Mouse (Mus musculus): ENCODE measurements around the gene Xrcc1.

The Xrcc1 gene

DNA sequence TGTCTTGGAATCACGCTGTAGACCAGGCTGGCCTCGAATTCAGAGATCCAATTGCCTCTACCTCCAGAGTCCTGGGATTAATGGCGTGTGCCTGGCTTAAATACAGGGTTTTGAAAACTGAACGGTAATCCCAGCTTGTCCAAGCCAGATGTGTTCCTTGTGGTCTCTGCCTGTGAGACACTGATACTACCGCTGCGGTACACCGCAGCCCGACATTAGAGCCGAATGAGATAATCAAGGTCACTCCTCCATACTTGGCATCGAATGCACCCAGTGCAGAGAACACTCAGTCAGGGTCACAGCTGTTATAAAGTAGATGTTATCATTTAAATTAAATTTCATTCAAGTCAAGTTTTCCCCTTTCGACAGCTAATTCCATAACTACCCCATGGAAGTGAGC lies 17.2 kb upstream of the Xrcc1 start:
- no peak for DNase-seq (ENCODE audit: low read depth, low spot score)

- DNase-seq (ENCODE audit: low read depth, low spot score) = no peak
Observed at GRCm38 (mm10) chr7:24529580-24529979, 16.5 kb upstream of the Xrcc1 start.

- DNase-seq (ENCODE audit: low read depth, low spot score) = peak; percentile 100
Observed at GRCm38 (mm10) chr7:24530062-24530931, 15.8 kb upstream of the Xrcc1 start, which contains the start of gene Irgq. Gene Irgq (plus strand): TSS chr7:24530689.

DNA sequence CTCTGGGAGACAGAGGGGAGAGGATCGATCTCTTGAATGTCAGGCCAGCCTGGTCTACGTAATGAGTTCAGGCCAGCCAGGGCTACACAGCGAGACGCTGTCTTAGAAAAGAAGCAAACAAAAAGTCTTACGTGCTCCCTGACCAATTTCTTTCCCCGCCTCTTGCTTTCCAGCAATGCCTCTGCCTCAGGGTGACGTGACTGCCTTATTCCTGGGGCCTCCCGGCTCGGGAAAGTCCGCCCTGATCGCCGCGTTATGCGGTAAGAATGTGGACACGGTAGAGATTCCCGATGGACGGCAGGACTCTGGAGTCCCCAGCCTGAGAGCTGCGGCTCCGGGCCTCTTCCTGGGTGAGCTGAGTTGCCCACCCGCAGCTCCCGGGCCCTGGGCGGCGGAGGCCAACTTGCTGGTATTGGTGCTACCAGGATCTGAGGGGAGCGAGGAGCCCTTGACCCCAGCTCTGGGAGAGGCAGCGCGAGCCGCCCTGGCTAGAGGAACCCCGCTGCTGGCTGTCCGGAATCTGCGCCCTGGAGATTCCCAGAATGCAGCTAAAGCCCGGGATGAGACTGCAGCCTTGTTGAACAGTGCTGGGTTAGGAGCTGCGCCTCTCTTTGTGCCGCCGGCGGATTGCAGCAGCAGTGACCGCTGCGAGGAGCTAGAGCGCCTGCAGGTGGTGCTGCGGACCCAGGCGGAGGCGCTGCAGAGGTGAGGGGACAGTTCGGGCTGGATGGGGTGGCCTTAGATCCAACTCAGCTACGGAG lies 14.7 kb upstream of the Xrcc1 start:
- DNase-seq (ENCODE audit: low read depth, low spot score) = peak; percentile 69

DNA sequence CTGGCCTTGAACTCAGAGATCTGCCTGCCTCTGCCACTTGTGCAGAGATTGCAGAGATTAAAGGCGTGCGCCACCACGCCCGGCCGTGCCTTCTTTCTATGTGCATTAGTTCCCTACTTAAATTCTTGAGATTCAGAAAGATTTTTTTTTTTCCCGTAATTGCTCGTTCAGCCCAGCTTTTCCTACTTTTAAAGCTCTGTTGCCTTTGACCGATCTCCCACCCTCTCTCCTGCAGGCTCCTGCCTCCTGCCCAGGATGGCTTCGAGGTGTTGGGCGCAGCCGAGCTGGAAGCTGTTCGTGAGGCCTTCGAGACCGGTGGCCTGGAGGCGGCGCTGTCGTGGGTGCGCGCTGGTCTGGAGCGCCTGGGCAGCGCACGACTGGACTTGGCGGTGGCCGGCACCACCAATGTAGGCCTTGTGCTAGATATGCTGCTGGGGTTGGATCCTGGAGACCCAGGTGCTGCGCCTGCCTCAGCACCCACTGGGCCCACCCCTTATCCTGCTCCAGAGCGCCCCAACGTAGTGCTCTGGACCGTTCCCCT lies 13.0 kb upstream of the Xrcc1 start:
- peak; percentile 41 for DNase-seq (ENCODE audit: low read depth, low spot score)

- DNase-seq (ENCODE audit: low read depth, low spot score) = no peak
Observed at GRCm38 (mm10) chr7:24533806-24534205, 12.3 kb upstream of the Xrcc1 start.

DNA sequence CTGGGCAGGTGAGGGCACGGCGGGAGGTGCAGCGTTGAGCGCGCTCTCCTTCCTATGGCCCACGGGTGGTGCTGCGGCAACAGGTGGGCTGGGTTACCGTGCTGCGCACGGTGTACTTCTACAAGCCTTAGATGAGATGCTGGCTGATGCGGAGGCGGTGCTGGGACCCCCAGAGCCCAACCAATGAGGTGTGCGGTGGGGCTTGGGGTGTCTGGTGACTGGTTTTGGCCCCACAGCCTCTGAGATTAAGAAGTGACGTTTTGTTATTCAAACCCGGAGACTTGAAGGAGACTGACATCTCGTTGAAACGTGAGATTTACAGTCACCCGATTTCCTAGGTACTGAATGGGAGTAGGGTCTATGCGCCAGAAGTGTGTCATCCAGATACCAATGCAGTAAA lies 11.8 kb upstream of the Xrcc1 start:
- peak; percentile 79 for DNase-seq (ENCODE audit: low read depth, low spot score)

DNA sequence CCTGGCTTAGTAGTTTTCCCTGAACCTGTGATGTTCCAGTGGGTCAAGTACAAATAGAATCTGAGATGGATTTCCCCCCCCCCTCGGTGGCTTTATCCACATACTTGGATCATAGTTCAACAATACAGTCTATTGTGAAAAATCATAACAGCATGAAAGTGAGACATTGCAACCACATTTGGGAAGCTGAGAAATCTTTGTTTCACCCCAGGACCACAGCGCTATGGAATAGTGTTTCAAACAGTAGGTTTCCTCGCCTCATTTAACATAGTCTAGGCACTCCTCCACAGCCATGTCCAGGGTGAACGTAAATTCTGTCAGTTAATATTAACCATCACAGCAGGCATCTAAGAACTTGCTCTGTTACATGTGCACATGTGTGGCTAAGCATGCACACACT lies 9.0 kb upstream of the Xrcc1 start:
- no peak for DNase-seq (ENCODE audit: low read depth, low spot score)

- DNase-seq (ENCODE audit: low read depth, low spot score) = no peak
Observed at GRCm38 (mm10) chr7:24537591-24537990, 8.5 kb upstream of the Xrcc1 start.

DNA sequence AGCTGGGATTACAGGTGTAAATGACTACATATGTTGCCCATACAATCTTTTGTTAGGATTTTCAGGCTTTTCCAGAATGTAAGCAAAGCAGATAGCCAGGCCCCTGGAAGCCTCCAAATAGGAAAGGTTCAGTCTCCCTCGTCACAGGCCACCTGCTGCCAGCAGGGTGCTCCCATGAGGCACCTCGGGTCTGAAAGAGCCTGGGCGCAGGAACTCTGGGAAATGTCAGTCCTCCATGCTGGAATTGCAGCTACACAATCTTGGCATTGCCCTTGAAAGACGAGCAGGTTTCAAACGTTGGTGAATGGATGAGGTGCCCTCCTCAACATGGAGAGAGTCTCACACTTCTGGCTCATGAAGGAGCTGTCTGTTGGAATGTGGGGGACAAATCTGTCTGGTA lies 7.9 kb upstream of the Xrcc1 start:
- DNase-seq (ENCODE audit: low read depth, low spot score) = no peak

- DNase-seq (ENCODE audit: low read depth, low spot score) = peak; percentile 65
Observed at GRCm38 (mm10) chr7:24538701-24539100, 7.4 kb upstream of the Xrcc1 start.

DNA sequence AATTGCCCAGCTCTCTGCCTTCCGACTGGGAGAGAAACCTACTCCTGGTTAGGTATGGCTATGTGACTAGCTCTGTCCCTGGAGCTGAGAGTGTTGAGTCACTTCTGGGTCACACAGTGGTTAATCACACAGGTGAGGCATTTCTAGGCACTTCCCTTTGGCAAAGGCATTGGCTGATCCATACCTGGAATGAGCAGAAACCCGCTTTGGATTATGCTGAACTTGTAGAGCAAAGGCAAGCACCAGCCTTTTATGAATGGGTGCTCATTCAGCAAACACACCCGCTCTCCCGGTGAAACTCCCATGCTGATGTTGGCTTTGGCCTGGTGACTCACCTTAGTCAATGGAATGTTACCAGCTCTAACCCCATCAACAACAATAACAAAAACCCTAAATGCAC lies 6.4 kb upstream of the Xrcc1 start:
- DNase-seq (ENCODE audit: low read depth, low spot score) = no peak

DNA sequence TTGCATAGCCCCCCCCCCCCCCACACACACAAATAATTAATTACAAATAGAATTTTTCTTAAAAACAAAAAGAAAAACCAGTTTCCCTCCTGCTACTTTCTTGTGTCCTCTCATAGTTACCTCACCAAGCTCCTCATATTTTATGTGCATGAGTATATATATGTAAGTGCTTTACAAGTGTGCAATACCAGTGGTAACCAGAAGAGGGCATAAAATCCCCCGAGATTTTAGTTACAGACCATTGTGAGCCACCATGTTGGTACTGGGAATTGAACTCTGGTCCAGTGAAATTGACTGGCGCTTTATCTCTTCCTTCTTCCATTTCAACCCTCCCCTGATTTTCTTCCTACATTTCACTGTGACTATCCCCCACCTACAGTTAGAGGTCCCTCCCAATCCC lies 1.6 kb upstream of the Xrcc1 start:
- DNase-seq (ENCODE audit: low read depth, low spot score) = peak; percentile 83

- DNase-seq (ENCODE audit: low read depth, low spot score) = peak; percentile 99
Observed at GRCm38 (mm10) chr7:24546634-24547389, 723 bp downstream of the Xrcc1 start.

GRCm38 (mm10) chr7:24547534-24548036 lies 1.5 kb downstream of the Xrcc1 start:
- no peak for DNase-seq (ENCODE audit: low read depth, low spot score)

DNA sequence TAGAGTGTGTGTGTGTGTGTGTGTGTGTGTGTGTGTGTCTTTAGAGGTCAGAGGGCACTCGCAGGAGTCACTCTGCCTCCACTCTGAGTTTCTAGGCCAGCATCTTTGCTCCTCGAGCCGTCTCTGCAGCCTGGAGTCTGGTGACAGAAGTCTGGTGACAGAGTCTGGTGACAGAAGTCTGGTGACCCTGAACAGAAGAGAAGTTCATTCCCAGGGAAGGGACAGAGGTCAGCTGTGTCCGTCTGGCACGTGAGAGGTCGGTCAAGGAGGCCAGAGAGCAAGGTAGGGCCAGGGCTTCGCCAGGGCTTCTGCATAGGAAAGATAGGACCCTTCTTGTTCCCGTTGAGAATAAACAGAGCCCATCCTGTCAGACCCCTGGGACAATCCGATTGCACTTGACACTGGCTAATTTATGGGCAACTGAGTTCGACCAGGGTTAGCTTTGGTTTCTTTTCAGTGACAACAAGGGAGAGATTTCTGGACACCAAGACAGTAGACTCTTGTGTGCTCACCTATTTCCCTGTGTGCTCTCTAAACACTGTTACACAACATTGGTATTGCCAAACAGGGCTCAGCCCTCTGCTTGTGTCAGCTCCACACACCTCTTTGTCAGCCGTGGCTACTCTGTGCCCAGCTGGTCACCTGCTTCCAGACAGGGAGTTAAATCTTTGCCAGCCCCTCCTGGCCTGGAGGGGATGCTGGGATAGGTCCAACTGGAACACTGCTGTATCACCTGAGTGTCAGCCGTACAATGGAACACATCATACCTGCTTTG lies 6.1 kb downstream of the Xrcc1 start:
- no peak for DNase-seq (ENCODE audit: low read depth, low spot score)

GRCm38 (mm10) chr7:24555786-24556185 lies 9.7 kb downstream of the Xrcc1 start:
- DNase-seq (ENCODE audit: low read depth, low spot score) = no peak

DNA sequence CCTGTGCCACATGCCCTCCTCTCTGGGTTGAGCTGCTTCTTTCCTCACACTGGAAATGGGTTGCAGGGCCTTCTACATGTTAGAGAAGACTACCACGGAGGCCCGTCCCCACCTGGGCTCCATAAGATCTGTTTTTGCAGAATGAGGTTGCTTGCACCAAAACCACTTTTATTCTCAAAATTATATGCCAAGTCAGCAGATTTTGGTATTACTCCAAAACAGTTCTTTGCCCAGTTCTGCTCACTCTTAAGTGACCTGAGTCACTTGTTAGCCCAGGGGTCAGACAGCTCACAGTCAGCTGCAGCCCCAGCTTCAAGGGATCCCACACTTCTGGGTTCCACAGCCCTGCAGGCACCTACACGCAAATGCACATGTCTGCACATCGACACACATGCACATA lies 15.4 kb downstream of the Xrcc1 start:
- no peak for DNase-seq (ENCODE audit: low read depth, low spot score)

- no peak for DNase-seq (ENCODE audit: low read depth, low spot score)
Observed at GRCm38 (mm10) chr7:24563191-24563836, 17.2 kb downstream of the Xrcc1 start.

DNA sequence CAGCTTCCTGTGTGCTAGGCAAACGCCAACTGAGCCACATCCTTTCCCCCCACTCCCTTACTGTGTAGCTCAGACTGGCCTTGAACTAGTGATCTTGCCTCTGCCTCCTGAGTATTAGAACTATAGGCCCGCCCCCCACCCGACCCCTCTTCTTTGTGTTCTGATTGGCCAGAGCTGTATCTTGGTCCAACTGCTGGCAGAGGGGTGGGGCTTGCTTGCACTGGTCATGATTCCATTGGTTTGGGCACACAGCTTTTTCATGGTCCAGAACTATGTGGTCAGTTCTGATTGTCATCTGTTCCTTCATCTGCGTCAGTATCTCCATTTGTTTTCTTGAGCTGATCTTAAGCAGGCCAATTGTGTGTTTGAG lies 17.7 kb downstream of the Xrcc1 start:
- peak; percentile 34 for DNase-seq (ENCODE audit: low read depth, low spot score)

Measured in ES-CJ7 (cell line).